ENCODE assay signal across 8 mouse cellular contexts in genomic region chr16:87699306-87699692, GRCm38 (mm10). TPM values are rescaled to one million over a fixed set of nuclear protein-coding genes. Genes with fewer than 3 reads are reported as not detected.
DNase-seq lines count a peak whose midpoint lies in the region; ATAC-seq and TF ChIP-seq lines count a peak whose summit lies in the region.

No protein-coding gene starts in this region.

- H3K9me3 ChIP-seq in erythroblast, embryonic 14.5 days (ENCODE audit: control insufficient read depth, low read length): no peaks in the 10 kb centered on the region
- H3K9me3 ChIP-seq in hindbrain, postnatal 0 days (ENCODE audit: low read length): no peaks in the 10 kb centered on the region
- H3K9me3 ChIP-seq in liver, postnatal 0 days (ENCODE audit: low read length): no peaks in the 10 kb centered on the region

- peak; percentile 42 for ATAC-seq in Patski
- no peak for ATAC-seq in hindbrain, postnatal 0 days
- peak; percentile 22; the same call in 1 of the 2 replicates for ATAC-seq in liver, postnatal 0 days

- no peaks in the 10 kb centered on the region for H3K27me3 ChIP-seq in liver, adult 2 months (ENCODE audit: control insufficient read depth, insufficient read depth, low read length)
- no peaks in the 10 kb centered on the region for H3K27me3 ChIP-seq in Patski
- no peaks in the 10 kb centered on the region for H3K27me3 ChIP-seq in erythroblast, embryonic 14.5 days (ENCODE audit: control insufficient read depth)
- H3K27me3 ChIP-seq in hindbrain, postnatal 0 days (ENCODE audit: insufficient read depth, low read length): no peaks in the 10 kb centered on the region
- H3K27me3 ChIP-seq in liver, postnatal 0 days (ENCODE audit: insufficient read depth, low read length): no peaks in the 10 kb centered on the region

- under 1% methylated on average over 20 of the region's 20 CpGs for WGBS in liver, adult 2 months
- WGBS in hindbrain, postnatal 0 days: 0% methylated on average over 20 of the region's 20 CpGs
- WGBS in liver, postnatal 0 days (ENCODE audit: insufficient replicate concordance): under 1% methylated on average over 20 of the region's 20 CpGs

- peak overlapping the region; percentile 97 for H3K9ac ChIP-seq in liver, adult 2 months (ENCODE audit: low read depth, low read length)
- peak overlapping the region; percentile 92 for H3K9ac ChIP-seq in hindbrain, postnatal 0 days (replicated peaks; ENCODE audit: low read length)
- H3K9ac ChIP-seq in liver, postnatal 0 days (replicated peaks): peak overlapping the region; percentile 92

- peak overlapping the region; percentile 85 for H3K27ac ChIP-seq in liver, adult 2 months (replicated peaks; ENCODE audit: insufficient read depth, low read depth, low read length)
- H3K27ac ChIP-seq in hindbrain, postnatal 0 days: peak overlapping the region; percentile 93
- H3K27ac ChIP-seq in liver, postnatal 0 days (ENCODE audit: low read depth): peak overlapping the region; percentile 97

- TF ChIP-seq CTCF in liver, adult 2 months (IDR thresholded peaks at IDR 0.05; ENCODE audit: low read depth, low read length): no peak
- no peak for TF ChIP-seq CTCF in Patski (IDR thresholded peaks at IDR 0.05)
- no peak for TF ChIP-seq CTCF in hindbrain, postnatal 0 days (IDR thresholded peaks at IDR 0.05; ENCODE audit: low read depth)
- TF ChIP-seq CTCF in liver, postnatal 0 days (IDR thresholded peaks at IDR 0.05; ENCODE audit: low read depth): no peak

- peaks cover 32% of the 10 kb centered on the region for H3K79me2 ChIP-seq in liver, adult 2 months (ENCODE audit: control insufficient read depth, insufficient read depth, low read length)

- H3K36me3 ChIP-seq in liver, adult 2 months (ENCODE audit: control insufficient read depth, insufficient read depth, low read length): no peaks in the 10 kb centered on the region
- peaks cover 19% of the 10 kb centered on the region for H3K36me3 ChIP-seq in erythroblast, embryonic 14.5 days (ENCODE audit: control insufficient read depth)
- H3K36me3 ChIP-seq in hindbrain, postnatal 0 days (ENCODE audit: insufficient read depth, low read length): no peaks in the 10 kb centered on the region
- H3K36me3 ChIP-seq in liver, postnatal 0 days (replicated peaks; ENCODE audit: insufficient read depth, low read length): no peaks in the 10 kb centered on the region

- CTCF ChIA-PET in Patski (lab: Charles Lee): interaction anchor here (0.9 to 2.2 kb wide), 2 partner anchors 48 to 195 kb away, joined by 3 to 5 read pairs; no protein-coding TSS in a partner anchor

- in situ Hi-C loops in Patski (cut with MboI; ENCODE audit: low pct_unique_long_range_greater_than_20kb): no loop called here

- no peak for TF ChIP-seq EP300 in liver, postnatal 0 days (IDR thresholded peaks at IDR 0.05; ENCODE audit: low read depth)

- peak overlapping the region; percentile 69 for H3K4me3 ChIP-seq in liver, adult 2 months (ENCODE audit: insufficient read depth, low read depth, low read length)
- peak overlapping the region; percentile 89 for H3K4me3 ChIP-seq in erythroblast, embryonic 14.5 days (replicated peaks)
- H3K4me3 ChIP-seq in hindbrain, postnatal 0 days (ENCODE audit: low read length): peak overlapping the region; percentile 84
- peak overlapping the region; percentile 81 for H3K4me3 ChIP-seq in liver, postnatal 0 days (ENCODE audit: low read depth, low read length)

- peak overlapping the region; percentile 65 for H3K4me2 ChIP-seq in hindbrain, postnatal 0 days (ENCODE audit: low read depth, low read length)
- H3K4me2 ChIP-seq in liver, postnatal 0 days (ENCODE audit: low read depth, low read length): peak overlapping the region; percentile 81

- TF ChIP-seq POLR2A in liver, adult 2 months (IDR thresholded peaks at IDR 0.05; ENCODE audit: extremely low read depth, insufficient read depth, low read length): no peak

- POLR2A ChIA-PET in Patski (lab: Charles Lee): interaction anchor here (0.7 to 1.0 kb wide), 2 partner anchors 21 to 287 kb away, joined by 3 read pairs; no protein-coding TSS in a partner anchor

- H3K4me1 ChIP-seq in liver, adult 2 months (ENCODE audit: control insufficient read depth, insufficient read depth, low read length): peaks cover 21% of the 10 kb centered on the region
- peaks cover 63% of the 10 kb centered on the region for H3K4me1 ChIP-seq in erythroblast, embryonic 14.5 days (ENCODE audit: control insufficient read depth)
- H3K4me1 ChIP-seq in hindbrain, postnatal 0 days (ENCODE audit: insufficient read depth, low read length): peaks cover 6% of the 10 kb centered on the region
- peaks cover 36% of the 10 kb centered on the region for H3K4me1 ChIP-seq in liver, postnatal 0 days (ENCODE audit: insufficient read depth)

- DNase-seq in liver, adult 2 months (ENCODE audit: extremely low read depth, low read depth, low spot score): peak; percentile 51
- DNase-seq in liver (no peak), Patski (ENCODE audit: low read depth, low spot score) (peak; percentile 33)
- DNase-seq in hindbrain, postnatal 0 days (ENCODE audit: low spot score): peak; percentile 72
- DNase-seq in liver, postnatal 0 days: no peak
- peak; percentile 41 to 42 for DNase-seq in right cerebral cortex, postnatal 36 days (ENCODE audit: low spot score in 2 of 2)
- DNase-seq in urinary bladder, postnatal 25 days (ENCODE audit: low spot score): no peak

RNA-seq across cellular contexts. Expression of gene Bach1, which starts 0.6 kb away (rescaled TPM):
- 28.9 and 34.8 TPM in 2 replicates for total RNA-seq in liver, adult 2 months (2014; rRNA removed)
- polyA plus RNA-seq in liver, adult 2 months (2012; rRNA removed): 6.3 and 8.2 TPM in 2 replicates
- 12.9 TPM for polyA plus RNA-seq in Patski (2021)
- 0.73 and 0.85 TPM in 2 replicates for polyA plus RNA-seq in erythroblast, embryonic 14.5 days (2012)
- 34.2 and 44.5 TPM in 2 replicates for total RNA-seq in hindbrain, postnatal 0 days (2014; rRNA removed)
- polyA plus RNA-seq in hindbrain, postnatal 0 days (2015; fragmentation: Nextera tagmentation; extraction: Ambion mirVana): 12.3 and 13.1 TPM in 2 replicates
- polyA plus RNA-seq in liver, postnatal 0 days (2015; fragmentation: Nextera tagmentation; extraction: Ambion mirVana): 5.4 and 5.9 TPM in 2 replicates

Comparison
In these comparisons a context has a peak if more than half of its experiments do, and no peak if none do; other contexts are left out.
1. DNase-seq: peak in liver, adult 2 months (single experiment), Patski (single experiment), hindbrain, postnatal 0 days (single experiment) and right cerebral cortex, postnatal 36 days (2 of 2); none in liver (single experiment), liver, postnatal 0 days (single experiment) and urinary bladder, postnatal 25 days (single experiment).
2. Peak in every context shown above with its lines, with median percentiles within 50 percentile points of each other: H3K27ac ChIP-seq, H3K4me3 ChIP-seq and H3K9ac ChIP-seq.